Mouse (Mus musculus) megakaryocyte, embryonic 14.5 days (primary cell): ENCODE measurements at regions not wholly inside any gene's neighbourhood (a gene's known extent, or its start where the extent isn't known, plus 50 kb on each side); places are given as distances from the start of the nearest gene placed in this dataset.

ENCODE experiments used
- FLI1 ChIP-seq: IDR thresholded peaks from 2 replicates; pipeline ENCODE4 v1.6.1; 2012; ENCODE audit warnings: low read length, inconsistent platforms, mixed read lengths
- GATA1 ChIP-seq: IDR thresholded peaks from 3 replicates; pipeline ENCODE4 v1.6.1; 2012; ENCODE audit warnings: mixed read lengths, low read length, inconsistent platforms, borderline replicate concordance

DNA sequence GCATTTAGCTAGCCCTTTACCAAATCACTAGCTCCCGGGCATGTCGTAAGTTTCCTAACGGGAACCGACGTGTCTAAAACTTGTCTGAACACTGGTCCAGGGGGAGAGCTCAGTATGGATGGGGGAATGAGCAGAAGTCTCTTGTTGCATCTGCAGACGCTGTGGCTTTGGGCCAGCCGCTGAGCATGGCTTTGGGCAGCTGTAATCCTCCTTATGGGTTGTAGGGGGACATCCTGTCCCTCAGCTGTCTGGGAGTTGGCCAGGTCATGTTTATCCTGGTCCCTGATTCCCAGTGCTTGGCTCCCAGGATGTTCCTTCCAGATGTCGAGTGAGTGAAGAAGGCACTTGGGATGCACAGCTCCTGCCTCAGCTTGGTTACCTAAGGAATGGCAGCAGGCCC, 71.4 kb upstream of the Stx16 start:
- TF ChIP-seq GATA1 = no peak
- TF ChIP-seq FLI1 = no peak
